Comparison of ENCODE assay signal across 20 mouse cellular contexts in genomic region chr9:14843311-14843857, GRCm38 (mm10). TPM values are rescaled to one million over a fixed set of nuclear protein-coding genes. Genes with fewer than 3 reads are reported as not detected.
"Had no signal": no experiment of that assay in that cellular context is flagged by ENCODE, and none has a peak within 500 bp of the region (broad histone marks: within the 10 kb centered on the region; RNA-seq: fewer than 3 reads in every experiment).

No protein-coding gene starts in this region.

- DNase-seq: kidney, adult 18-20 months; kidney, adult 9 months; kidney, postnatal 14 days; kidney, postnatal 4 days; liver; liver, embryonic 13.5 days; lung, adult 2 months; lung, postnatal 14 days; lung, postnatal 4 days; midbrain, embryonic 14.5 days; right cerebral cortex, adult 18-20 months; right cerebral cortex, postnatal 14 days; right cerebral cortex, postnatal 4 days; thymus, adult 2 months; thymus, postnatal 14 days; thymus, postnatal 4 days had no signal

- H3K27ac ChIP-seq: liver, embryonic 13.5 days; neural tube, embryonic 12.5 days; neural tube, embryonic 15.5 days had no signal

- H3K27me3 ChIP-seq: liver, embryonic 13.5 days; neural tube, embryonic 12.5 days; neural tube, embryonic 15.5 days had no signal

- H3K4me1 ChIP-seq: liver, embryonic 13.5 days had no signal

- H3K4me3 ChIP-seq: liver, embryonic 13.5 days; neural tube, embryonic 12.5 days; neural tube, embryonic 15.5 days had no signal

- H3K9me3 ChIP-seq: liver, embryonic 13.5 days; neural tube, embryonic 12.5 days; neural tube, embryonic 15.5 days had no signal

- H3K36me3 ChIP-seq: liver, embryonic 13.5 days; neural tube, embryonic 12.5 days; neural tube, embryonic 15.5 days had no signal

RNA-seq across cellular contexts. Expression of gene Gpr83, which starts 16.6 kb away (rescaled TPM):
- total RNA-seq: megakaryocyte progenitor cell, adult 5-6 weeks; megakaryocyte-erythroid progenitor cell, adult 5-6 weeks had no signal
